Mouse (Mus musculus) MEL (cell line): ENCODE measurements around the gene Asb7.

ENCODE experiments used
- CHD1 ChIP-seq: IDR thresholded peaks from 2 replicates; pipeline ENCODE4 v1.6.1; 2012; ENCODE audit warnings: low read depth, mild to moderate bottlenecking, inconsistent platforms, low read length, improper control_type of control experiment
- CTCF ChIP-seq, 3 experiments: IDR thresholded peaks in 2 of 3; conservative IDR thresholded peaks in 1 of 3; 2 replicates each; pipeline ENCODE4 v1.5.1; 2011 to 2012; ENCODE audit warnings: low read length in 3 of 3, low read depth in 2 of 3, mild to moderate bottlenecking in 2 of 3, improper control_type of control experiment in 1 of 3, inconsistent platforms in 1 of 3, mixed read lengths in 1 of 3, moderate library complexity in 1 of 3; ENCODE audit not compliant: control insufficient read depth in 1 of 3, insufficient read depth in 1 of 3, poor library complexity in 1 of 3, severe bottlenecking in 1 of 3
- GABPA ChIP-seq: IDR thresholded peaks from 2 replicates; pipeline ENCODE4 v1.6.1; 2012; ENCODE audit warnings: low read depth, mild to moderate bottlenecking, inconsistent platforms, low read length, improper control_type of control experiment, moderate library complexity
- GATA1 ChIP-seq: IDR thresholded peaks from 2 replicates; pipeline ENCODE4 v1.6.1; 2011; ENCODE audit warnings: low read depth, low read length, improper control_type of control experiment
- JUND ChIP-seq: IDR thresholded peaks from 2 replicates; pipeline ENCODE4 v1.6.1; 2011; ENCODE audit warnings: low read depth, mild to moderate bottlenecking, improper control_type of control experiment, low read length
- MXI1 ChIP-seq: IDR thresholded peaks from 2 replicates; pipeline ENCODE4 v1.6.1; 2011; ENCODE audit warnings: mild to moderate bottlenecking, low read depth, low read length, improper control_type of control experiment
- POLR2A ChIP-seq, 2 experiments: IDR thresholded peaks; 2 replicates each; pipeline ENCODE4 v1.6.1; 2011 to 2012; ENCODE audit warnings: low read length in 2 of 2, mild to moderate bottlenecking in 2 of 2, control low read depth in 1 of 2, improper control_type of control experiment in 1 of 2, low read depth in 1 of 2, moderate library complexity in 1 of 2; ENCODE audit not compliant: control insufficient read depth in 1 of 2, insufficient read depth in 1 of 2, poor library complexity in 1 of 2
- TCF12 ChIP-seq: IDR thresholded peaks from 2 replicates; pipeline ENCODE4 v1.6.1; 2014; ENCODE audit warnings: low read depth, mild to moderate bottlenecking, inconsistent platforms, low read length, improper control_type of control experiment, moderate library complexity
- USF1 ChIP-seq: IDR thresholded peaks from 2 replicates; pipeline ENCODE4 v1.6.1; 2014; ENCODE audit warnings: low read depth, mild to moderate bottlenecking, inconsistent platforms, low read length, improper control_type of control experiment, moderate library complexity

GRCm38 (mm10) chr7:66660972-66661371 lies 28.4 kb downstream of the Asb7 start:
- no peak for TF ChIP-seq CTCF (IDR thresholded peaks at IDR 0.05 in 2 of 3, conservative IDR thresholded peaks at IDR 0.05 in 1 of 3; ENCODE audit: control insufficient read depth in 1 of 3, insufficient read depth in 1 of 3, low read depth in 2 of 3, low read length in 3 of 3, poor library complexity in 1 of 3, severe bottlenecking in 1 of 3)
- no peak for TF ChIP-seq JUND
- no peak for TF ChIP-seq TCF12
- TF ChIP-seq GABPA = no peak
- no peak for TF ChIP-seq CHD1
- TF ChIP-seq MXI1 = no peak
- no peak for TF ChIP-seq USF1
- TF ChIP-seq GATA1 = no peak
- TF ChIP-seq POLR2A (IDR thresholded peaks at IDR 0.05; ENCODE audit: control insufficient read depth in 1 of 2, insufficient read depth in 1 of 2, low read depth in 1 of 2, low read length in 2 of 2, poor library complexity in 1 of 2) = no peak
